Mouse (Mus musculus) liver, embryonic 14.5 days (tissue): ENCODE measurements around the gene Hba-a1.
"Not testable (repeated sequence)": the region's sequence is repeated elsewhere in the genome, so short reads cannot be mapped to it uniquely, and the experiment has no call there.

Source experiments
- CTCF ChIP-seq: IDR thresholded peaks from 2 replicates; pipeline ENCODE4 v1.5.1; 2016; ENCODE audit warnings: antibody characterized with exemption, low read depth, control low read depth
- EP300 ChIP-seq: IDR thresholded peaks from 2 replicates; pipeline ENCODE4 v1.6.1; 2016; ENCODE audit warnings: antibody characterized with exemption, low read depth

GRCm38 (mm10) chr11:32292819-32293218 is 9.5 kb downstream of the Hba-a1 start:
- TF ChIP-seq CTCF = not testable (repeated sequence)
- TF ChIP-seq EP300 = peak; percentile 26; the same call in 1 of the 2 replicates
